Comparison of ENCODE assay signal across 35 mouse cellular contexts in genomic region chr7:43417298-43417697, GRCm38 (mm10). TPM values are rescaled to one million over a fixed set of nuclear protein-coding genes. Genes with fewer than 3 reads are reported as not detected.
A peak's percentile ranks its signal among the peaks of the same experiment; 100 is the strongest.
DNase-seq lines count a peak whose midpoint lies in the region; ATAC-seq and TF ChIP-seq lines count a peak whose summit lies in the region.
"Had no signal": no experiment of that assay in that cellular context is flagged by ENCODE, and none has a peak within 500 bp of the region (broad histone marks: within the 10 kb centered on the region; RNA-seq: fewer than 3 reads in every experiment).

No protein-coding gene starts in this region.

- 0 out of 2 replicates have a peak, but pooled peaks have one; percentile 13 for TF ChIP-seq CTCF in hindbrain, postnatal 0 days (IDR thresholded peaks at IDR 0.05; ENCODE audit: low read depth)
- TF ChIP-seq CTCF in lung, embryonic 14.5 days (IDR thresholded peaks at IDR 0.05; ENCODE audit: low read depth): peak; percentile 30
- peak; percentile 19; the same call in 1 of the 2 replicates for TF ChIP-seq CTCF in E14TG2a.4 (conservative IDR thresholded peaks at IDR 0.05; ENCODE audit: low read length)

- no peak for DNase-seq in hindbrain, postnatal 0 days (ENCODE audit: low spot score)
- no peak for DNase-seq in lung, embryonic 14.5 days
- no peak for DNase-seq in lung, adult 18-20 months
- peak; percentile 47 for DNase-seq in ZHBTc4 (ENCODE audit: low read depth, low spot score)
- no peak for DNase-seq in heart, postnatal 25 days (ENCODE audit: low spot score)
- DNase-seq: adrenal gland, postnatal 25 days; cerebellum, adult 11 months; heart, adult 11 months; kidney, postnatal 4 days; lung, postnatal 36 days; right cerebral cortex, postnatal 14 days; spleen, adult 18-20 months had no signal

- H3K9ac ChIP-seq in hindbrain, postnatal 0 days (replicated peaks; ENCODE audit: low read length): no peak overlapping the region
- no peak overlapping the region for H3K9ac ChIP-seq in hindbrain, embryonic 16.5 days (ENCODE audit: low read depth, low read length)
- H3K9ac ChIP-seq in lung, embryonic 14.5 days: no peak overlapping the region
- H3K9ac ChIP-seq: hindbrain, embryonic 14.5 days; intestine, embryonic 15.5 days; kidney, embryonic 15.5 days; lung, embryonic 15.5 days; midbrain, embryonic 13.5 days had no signal

- no peak overlapping the region for H3K27ac ChIP-seq in hindbrain, postnatal 0 days
- no peak overlapping the region for H3K27ac ChIP-seq in hindbrain, embryonic 16.5 days (ENCODE audit: low read depth, low read length)
- H3K27ac ChIP-seq in lung, embryonic 14.5 days (ENCODE audit: low read depth): no peak overlapping the region
- H3K27ac ChIP-seq: forebrain, embryonic 10.5 days; hindbrain, embryonic 14.5 days; intestine, embryonic 15.5 days; kidney, embryonic 15.5 days; left cerebral cortex, adult 2 months; lung, embryonic 15.5 days; midbrain, embryonic 13.5 days had no signal

- H3K4me2 ChIP-seq in hindbrain, postnatal 0 days (ENCODE audit: low read depth, low read length): no peak overlapping the region
- H3K4me2 ChIP-seq in hindbrain, embryonic 16.5 days (ENCODE audit: low read length): no peak overlapping the region
- no peak overlapping the region for H3K4me2 ChIP-seq in lung, embryonic 14.5 days
- H3K4me2 ChIP-seq: heart, embryonic 11.5 days; hindbrain, embryonic 14.5 days; intestine, embryonic 15.5 days; kidney, embryonic 15.5 days; lung, embryonic 15.5 days; midbrain, embryonic 13.5 days had no signal

- H3K27me3 ChIP-seq in hindbrain, postnatal 0 days (ENCODE audit: insufficient read depth, low read length): no peaks in the 10 kb centered on the region
- H3K27me3 ChIP-seq in hindbrain, embryonic 16.5 days (replicated peaks; ENCODE audit: control insufficient read depth, insufficient read depth, low read length): no peaks in the 10 kb centered on the region
- H3K27me3 ChIP-seq in lung, embryonic 14.5 days (ENCODE audit: insufficient read depth, low read length): no peaks in the 10 kb centered on the region
- H3K27me3 ChIP-seq in E14TG2a.4 (ENCODE audit: insufficient read depth, low read length): no peaks in the 10 kb centered on the region
- H3K27me3 ChIP-seq: CH12.LX; intestine, embryonic 15.5 days; kidney, embryonic 15.5 days; lung, embryonic 15.5 days; megakaryocyte, embryonic 14.5 days; midbrain, embryonic 13.5 days had no signal

- no peak for ATAC-seq in hindbrain, postnatal 0 days
- ATAC-seq in hindbrain, embryonic 16.5 days: no peak
- no peak for ATAC-seq in lung, embryonic 14.5 days (ENCODE audit: insufficient read depth)
- no peak for ATAC-seq in granulocyte monocyte progenitor cell, adult 5-6 weeks (replicated peaks; ENCODE audit: poor library complexity, severe bottlenecking)
- ATAC-seq: intestine, embryonic 15.5 days; midbrain, embryonic 13.5 days had no signal

- no peak overlapping the region for H3K4me3 ChIP-seq in hindbrain, postnatal 0 days (ENCODE audit: low read length)
- H3K4me3 ChIP-seq in hindbrain, embryonic 16.5 days (ENCODE audit: low read length): no peak overlapping the region
- H3K4me3 ChIP-seq in lung, embryonic 14.5 days (ENCODE audit: low read depth, low read length): no peak overlapping the region
- H3K4me3 ChIP-seq in E14TG2a.4 (replicated peaks; ENCODE audit: low read length): no peak overlapping the region
- H3K4me3 ChIP-seq: forebrain, embryonic 10.5 days; intestine, embryonic 15.5 days; kidney, embryonic 15.5 days; left cerebral cortex, adult 2 months; lung, embryonic 15.5 days; megakaryocyte, embryonic 14.5 days; midbrain, embryonic 13.5 days had no signal

- H3K4me1 ChIP-seq in hindbrain, postnatal 0 days (ENCODE audit: insufficient read depth, low read length): no peaks in the 10 kb centered on the region
- H3K4me1 ChIP-seq in hindbrain, embryonic 16.5 days (ENCODE audit: control insufficient read depth, insufficient read depth, low read depth, low read length): no peaks in the 10 kb centered on the region
- no peaks in the 10 kb centered on the region for H3K4me1 ChIP-seq in lung, embryonic 14.5 days (ENCODE audit: insufficient read depth)
- peaks cover 10% of the 10 kb centered on the region; the same call in 1 of the 2 replicates for H3K4me1 ChIP-seq in E14TG2a.4 (replicated peaks; ENCODE audit: low read depth, low read length)
- H3K4me1 ChIP-seq: forebrain, embryonic 10.5 days; intestine, embryonic 15.5 days; kidney, embryonic 15.5 days; lung, embryonic 15.5 days; midbrain, embryonic 13.5 days had no signal

- 80% methylated on average over 10 of the region's 10 CpGs for WGBS in hindbrain, postnatal 0 days
- WGBS in hindbrain, embryonic 16.5 days: 80% methylated on average over 10 of the region's 10 CpGs
- 79% methylated on average over 10 of the region's 10 CpGs for WGBS in lung, embryonic 14.5 days

- H3K9me3 ChIP-seq in hindbrain, postnatal 0 days (ENCODE audit: low read length): no peaks in the 10 kb centered on the region
- H3K9me3 ChIP-seq in hindbrain, embryonic 16.5 days (ENCODE audit: control insufficient read depth, low read length): no peaks in the 10 kb centered on the region
- H3K9me3 ChIP-seq in lung, embryonic 14.5 days (ENCODE audit: low read depth, low read length): no peaks in the 10 kb centered on the region
- no peaks in the 10 kb centered on the region for H3K9me3 ChIP-seq in E14TG2a.4 (ENCODE audit: low read length)
- H3K9me3 ChIP-seq: intestine, embryonic 15.5 days; kidney, embryonic 15.5 days; lung, embryonic 15.5 days had no signal

- no peaks in the 10 kb centered on the region for H3K36me3 ChIP-seq in hindbrain, postnatal 0 days (ENCODE audit: insufficient read depth, low read length)
- H3K36me3 ChIP-seq in hindbrain, embryonic 16.5 days (ENCODE audit: control insufficient read depth, insufficient read depth, low read length): no peaks in the 10 kb centered on the region
- no peaks in the 10 kb centered on the region for H3K36me3 ChIP-seq in lung, embryonic 14.5 days (ENCODE audit: insufficient read depth)
- H3K36me3 ChIP-seq in E14TG2a.4 (ENCODE audit: insufficient read depth, low read length): no peaks in the 10 kb centered on the region
- H3K36me3 ChIP-seq: forebrain, embryonic 10.5 days; intestine, embryonic 15.5 days; kidney, embryonic 15.5 days; lung, embryonic 15.5 days; midbrain, embryonic 13.5 days had no signal

- intact Hi-C loops in heart, postnatal 25 days (cut with DNase I): no loop called here

RNA-seq across cellular contexts. Expression of gene Siglecg, which starts 9.3 kb away (rescaled TPM):
- total RNA-seq in hindbrain, postnatal 0 days (2014; rRNA removed): 0.22 TPM in 1 of 2 replicates, not detected in the other
- polyA plus RNA-seq in hindbrain, postnatal 0 days (2015; fragmentation: Nextera tagmentation; extraction: Ambion mirVana): not detected in 2 replicates
- polyA plus RNA-seq in hindbrain, embryonic 16.5 days (2015; fragmentation: Nextera tagmentation; extraction: Ambion mirVana): not detected in 2 replicates
- 0.37 and 0.60 TPM in 2 replicates for polyA plus RNA-seq in lung, embryonic 14.5 days (2014; fragmentation: Nextera tagmentation; extraction: Ambion mirVana)
- total RNA-seq in heart, postnatal 25 days (2021): under 1 TPM; 0.13 to 0.14 TPM
- total RNA-seq in granulocyte monocyte progenitor cell, adult 5-6 weeks (2014; fragmentation: Nextera tagmentation): 11.9 and 27.5 TPM in 2 replicates
- total RNA-seq in granulocyte monocyte progenitor cell, adult 5-6 weeks (2017): 11.8 and 12.6 TPM in 2 replicates
- total RNA-seq: gastrocnemius, adult 8-10 months; left cerebral cortex, adult 2 months; left cerebral cortex, postnatal 36 days had no signal
- polyA plus RNA-seq: heart, embryonic 11.5 days; hindbrain, embryonic 14.5 days had no signal

RNA-seq across cellular contexts. Expression of gene Lim2, which starts 10.2 kb away (rescaled TPM):
- not detected in 2 replicates for total RNA-seq in hindbrain, postnatal 0 days (2014; rRNA removed)
- not detected in 2 replicates for polyA plus RNA-seq in hindbrain, postnatal 0 days (2015; fragmentation: Nextera tagmentation; extraction: Ambion mirVana)
- polyA plus RNA-seq in hindbrain, embryonic 16.5 days (2015; fragmentation: Nextera tagmentation; extraction: Ambion mirVana): not detected in 2 replicates
- not detected in 2 replicates for polyA plus RNA-seq in lung, embryonic 14.5 days (2014; fragmentation: Nextera tagmentation; extraction: Ambion mirVana)
- not detected for total RNA-seq in heart, postnatal 25 days (2021)
- not detected in 2 replicates for total RNA-seq in granulocyte monocyte progenitor cell, adult 5-6 weeks (2014; fragmentation: Nextera tagmentation)
- total RNA-seq in granulocyte monocyte progenitor cell, adult 5-6 weeks (2017): 0.05 TPM in 1 of 2 replicates, not detected in the other
- total RNA-seq: adrenal gland, postnatal 25 days; CH12.LX; gastrocnemius, adult 8-10 months; layer of hippocampus, postnatal 10 days; left cerebral cortex, adult 2 months; left cerebral cortex, postnatal 36 days; monocyte, adult 5-6 weeks; neutrophil, adult 5-6 weeks had no signal
- polyA plus RNA-seq: cortical plate, adult 2 months; forebrain, embryonic 10.5 days; heart, embryonic 11.5 days; heart, postnatal 0 days; hindbrain, embryonic 14.5 days; kidney, embryonic 15.5 days; limb, embryonic 14.5 days; lung, embryonic 15.5 days; midbrain, embryonic 13.5 days; urinary bladder, adult 2 months had no signal

RNA-seq across cellular contexts. Expression of gene Nkg7, which starts 19.6 kb away (rescaled TPM):
- not detected in 2 replicates for total RNA-seq in hindbrain, postnatal 0 days (2014; rRNA removed)
- polyA plus RNA-seq in hindbrain, postnatal 0 days (2015; fragmentation: Nextera tagmentation; extraction: Ambion mirVana): 0.28 TPM in 1 of 2 replicates, not detected in the other
- 0.45 TPM in 2 replicates for polyA plus RNA-seq in hindbrain, embryonic 16.5 days (2015; fragmentation: Nextera tagmentation; extraction: Ambion mirVana)
- 0.58 and 1.3 TPM in 2 replicates for polyA plus RNA-seq in lung, embryonic 14.5 days (2014; fragmentation: Nextera tagmentation; extraction: Ambion mirVana)
- not detected for total RNA-seq in heart, postnatal 25 days (2021)
- total RNA-seq in granulocyte monocyte progenitor cell, adult 5-6 weeks (2014; fragmentation: Nextera tagmentation): 772 and 862 TPM in 2 replicates
- total RNA-seq in granulocyte monocyte progenitor cell, adult 5-6 weeks (2017): 227 and 400 TPM in 2 replicates
- total RNA-seq: CH12.LX; gastrocnemius, adult 8-10 months; layer of hippocampus, postnatal 10 days; left cerebral cortex, adult 2 months; left cerebral cortex, postnatal 36 days had no signal
- polyA plus RNA-seq: cortical plate, adult 2 months; forebrain, embryonic 10.5 days; heart, embryonic 11.5 days; hindbrain, embryonic 14.5 days; kidney, embryonic 15.5 days; midbrain, embryonic 13.5 days had no signal

RNA-seq across cellular contexts. Expression of gene Cldnd2, which starts 23.3 kb away (rescaled TPM):
- not detected in 2 replicates for total RNA-seq in hindbrain, postnatal 0 days (2014; rRNA removed)
- polyA plus RNA-seq in hindbrain, postnatal 0 days (2015; fragmentation: Nextera tagmentation; extraction: Ambion mirVana): not detected in 2 replicates
- polyA plus RNA-seq in hindbrain, embryonic 16.5 days (2015; fragmentation: Nextera tagmentation; extraction: Ambion mirVana): not detected in 2 replicates
- polyA plus RNA-seq in lung, embryonic 14.5 days (2014; fragmentation: Nextera tagmentation; extraction: Ambion mirVana): not detected in 2 replicates
- not detected for total RNA-seq in heart, postnatal 25 days (2021)
- 2.4 TPM in 1 of 2 replicates, not detected in the other for total RNA-seq in granulocyte monocyte progenitor cell, adult 5-6 weeks (2014; fragmentation: Nextera tagmentation)
- total RNA-seq in granulocyte monocyte progenitor cell, adult 5-6 weeks (2017): 0.52 TPM in 1 of 2 replicates, not detected in the other
- total RNA-seq: adrenal gland, postnatal 25 days; CH12.LX; gastrocnemius, adult 8-10 months; layer of hippocampus, postnatal 10 days; left cerebral cortex, adult 2 months; left cerebral cortex, postnatal 36 days; monocyte, adult 5-6 weeks; neutrophil, adult 5-6 weeks had no signal
- polyA plus RNA-seq: cortical plate, adult 2 months; embryonic facial prominence, embryonic 11.5 days; forebrain, embryonic 10.5 days; heart, embryonic 11.5 days; heart, postnatal 0 days; hindbrain, embryonic 14.5 days; kidney, embryonic 15.5 days; limb, embryonic 14.5 days; lung, embryonic 15.5 days; midbrain, embryonic 13.5 days; urinary bladder, adult 2 months had no signal

RNA-seq across cellular contexts. Expression of gene Etfb, which starts 26.6 kb away (rescaled TPM):
- total RNA-seq in hindbrain, postnatal 0 days (2014; rRNA removed): 42.1 and 42.9 TPM in 2 replicates
- polyA plus RNA-seq in hindbrain, postnatal 0 days (2015; fragmentation: Nextera tagmentation; extraction: Ambion mirVana): 148 and 149 TPM in 2 replicates
- 140 and 142 TPM in 2 replicates for polyA plus RNA-seq in hindbrain, embryonic 16.5 days (2015; fragmentation: Nextera tagmentation; extraction: Ambion mirVana)
- polyA plus RNA-seq in lung, embryonic 14.5 days (2014; fragmentation: Nextera tagmentation; extraction: Ambion mirVana): 306 and 314 TPM in 2 replicates
- total RNA-seq in heart, postnatal 25 days (2021): 1,000 to 10,000 TPM; 1,293 to 1,340 TPM
- 485 and 520 TPM in 2 replicates for total RNA-seq in granulocyte monocyte progenitor cell, adult 5-6 weeks (2014; fragmentation: Nextera tagmentation)
- total RNA-seq in granulocyte monocyte progenitor cell, adult 5-6 weeks (2017): 676 and 828 TPM in 2 replicates

Comparison
In these comparisons a context has a peak if more than half of its experiments do, and no peak if none do; other contexts are left out.
1. RNA of gene Siglecg, which starts 9.3 kb away (total RNA-seq): 11.8 to 27.5 TPM in granulocyte monocyte progenitor cell, adult 5-6 weeks; 0.13 to 0.14 TPM in heart, postnatal 25 days and 0.22 TPM in hindbrain, postnatal 0 days; every median in the first group is over 10 times any median in the second.
2. RNA of gene Nkg7, which starts 19.6 kb away (total RNA-seq): 227 to 862 TPM in granulocyte monocyte progenitor cell, adult 5-6 weeks; not detected in heart, postnatal 25 days and not detected in hindbrain, postnatal 0 days; every median in the first group is over 100 times any median in the second.
3. Peak in every context shown above with its lines, with median percentiles within 50 percentile points of each other: CTCF ChIP-seq.